Mouse (Mus musculus) hindlimb bud, embryonic 11.5 days (tissue): ENCODE data around the gene Lmntd2.
"Not testable (repeated sequence)": the region's sequence is repeated elsewhere in the genome, so short reads cannot be mapped to it uniquely, and the experiment has no call there.

Experiments
- DNase-seq: peaks from one replicate; pipeline ENCODE4 v3.0.0-alpha.2; 2012; ENCODE audit warnings: low read depth, low spot score; ENCODE audit errors: extremely low spot score

Gene Lmntd2

GRCm38 (mm10) chr7:141213605-141214235, at the start of gene Lmntd2:
Gene Lmntd2 (minus strand): TSS chr7:141214080.
- DNase-seq, result no peak

GRCm38 (mm10) chr7:141263640-141264039, 49.8 kb upstream of the Lmntd2 start:
- DNase-seq, result no peak

- DNase-seq, result no peak
Observed at GRCm38 (mm10) chr7:141261480-141261879, 47.6 kb upstream of the Lmntd2 start.

- DNase-seq, result no peak
Observed at GRCm38 (mm10) chr7:141256159-141256558, 42.3 kb upstream of the Lmntd2 start.

GRCm38 (mm10) chr7:141250486-141250885, 36.6 kb upstream of the Lmntd2 start:
- not testable (repeated sequence) for DNase-seq

GRCm38 (mm10) chr7:141231551-141231950, 17.7 kb upstream of the Lmntd2 start:
- DNase-seq, result no peak

GRCm38 (mm10) chr7:141231111-141231510, 17.2 kb upstream of the Lmntd2 start:
- DNase-seq, result no peak

GRCm38 (mm10) chr7:141230570-141230969, 16.7 kb upstream of the Lmntd2 start:
- DNase-seq, result no peak

GRCm38 (mm10) chr7:141229702-141230101, 15.8 kb upstream of the Lmntd2 start:
- no peak for DNase-seq

GRCm38 (mm10) chr7:141228279-141229067, 14.6 kb upstream of the Lmntd2 start, which contains the start of gene Phrf1:
Gene Phrf1 (plus strand): TSS chr7:141228784.
- DNase-seq, result peak; percentile 78

GRCm38 (mm10) chr7:141227796-141228195, 13.9 kb upstream of the Lmntd2 start:
- DNase-seq, result no peak

- DNase-seq, result no peak
Observed at GRCm38 (mm10) chr7:141226535-141226934, 12.7 kb upstream of the Lmntd2 start.

- DNase-seq, result no peak
Observed at GRCm38 (mm10) chr7:141222696-141223215, 8.9 kb upstream of the Lmntd2 start.

GRCm38 (mm10) chr7:141222126-141222467, 8.2 kb upstream of the Lmntd2 start:
- no peak for DNase-seq

GRCm38 (mm10) chr7:141221249-141222125, 7.6 kb upstream of the Lmntd2 start:
- DNase-seq, result peak; percentile 81

GRCm38 (mm10) chr7:141220377-141220776, 6.5 kb upstream of the Lmntd2 start:
- no peak for DNase-seq

- DNase-seq, result no peak
Observed at GRCm38 (mm10) chr7:141219558-141220099, 5.7 kb upstream of the Lmntd2 start.

- DNase-seq, result no peak
Observed at GRCm38 (mm10) chr7:141218557-141219133, 4.8 kb upstream of the Lmntd2 start.

- DNase-seq, result no peak
Observed at GRCm38 (mm10) chr7:141218141-141218540, 4.3 kb upstream of the Lmntd2 start.

GRCm38 (mm10) chr7:141217343-141218013, 3.6 kb upstream of the Lmntd2 start:
- DNase-seq, result no peak
